In genomic region chr16:96472361-96472760, GRCm38 (mm10) we compare ENCODE assay signal across 10 mouse cellular contexts. TPM values are rescaled to one million over a fixed set of nuclear protein-coding genes. Genes with fewer than 3 reads are reported as not detected.
DNase-seq lines count a peak whose midpoint lies in the region; ATAC-seq and TF ChIP-seq lines count a peak whose summit lies in the region.
"Had no signal": no experiment of that assay in that cellular context is flagged by ENCODE, and none has a peak within 500 bp of the region (broad histone marks: within the 10 kb centered on the region; RNA-seq: fewer than 3 reads in every experiment).

No protein-coding gene starts in this region.

- no peaks in the 10 kb centered on the region for H3K4me1 ChIP-seq in embryonic facial prominence, embryonic 11.5 days (ENCODE audit: control insufficient read depth, insufficient read depth, low read length)
- H3K4me1 ChIP-seq in intestine, embryonic 16.5 days (ENCODE audit: control insufficient read depth, insufficient read depth, low read length): peaks cover 7% of the 10 kb centered on the region
- peaks cover 30% of the 10 kb centered on the region for H3K4me1 ChIP-seq in midbrain, embryonic 16.5 days (ENCODE audit: control insufficient read depth, insufficient read depth, low read length)

- peak overlapping the region; percentile 34 for H3K4me3 ChIP-seq in layer of hippocampus, adult 2 months
- H3K4me3 ChIP-seq in embryonic facial prominence, embryonic 11.5 days (ENCODE audit: low read depth, low read length): no peak overlapping the region
- H3K4me3 ChIP-seq in intestine, embryonic 16.5 days (ENCODE audit: low read length): no peak overlapping the region
- peak overlapping the region; percentile 5 for H3K4me3 ChIP-seq in midbrain, embryonic 16.5 days (ENCODE audit: low read depth, low read length)
- H3K4me3 ChIP-seq: embryonic facial prominence, embryonic 13.5 days; limb, embryonic 12.5 days had no signal

- no peaks in the 10 kb centered on the region for H3K27me3 ChIP-seq in embryonic facial prominence, embryonic 11.5 days (ENCODE audit: control insufficient read depth, insufficient read depth, low read length)
- H3K27me3 ChIP-seq in intestine, embryonic 16.5 days (replicated peaks; ENCODE audit: control insufficient read depth, insufficient read depth, low read length): no peaks in the 10 kb centered on the region
- no peaks in the 10 kb centered on the region for H3K27me3 ChIP-seq in midbrain, embryonic 16.5 days (ENCODE audit: control insufficient read depth, insufficient read depth, low read depth, low read length)
- H3K27me3 ChIP-seq: limb, embryonic 12.5 days had no signal

- ATAC-seq in embryonic facial prominence, embryonic 11.5 days (replicated peaks; ENCODE audit: insufficient number of reproducible peaks, low FRiP score, low TSS enrichment, low read depth): no peak
- ATAC-seq in intestine, embryonic 16.5 days: no peak
- ATAC-seq in midbrain, embryonic 16.5 days: no peak

- no peak overlapping the region for H3K4me2 ChIP-seq in embryonic facial prominence, embryonic 11.5 days (ENCODE audit: low read depth, low read length)
- 0 out of 2 replicates have a peak overlapping the region, but pooled peaks have one; percentile 3 for H3K4me2 ChIP-seq in intestine, embryonic 16.5 days (ENCODE audit: low read depth, low read length)
- H3K4me2 ChIP-seq in midbrain, embryonic 16.5 days (ENCODE audit: low read length): peak overlapping the region; percentile 40
- H3K4me2 ChIP-seq: embryonic facial prominence, embryonic 13.5 days; limb, embryonic 12.5 days had no signal

- no peaks in the 10 kb centered on the region for H3K36me3 ChIP-seq in embryonic facial prominence, embryonic 11.5 days (replicated peaks; ENCODE audit: control insufficient read depth, insufficient read depth, low read depth, low read length)
- H3K36me3 ChIP-seq in intestine, embryonic 16.5 days (ENCODE audit: control insufficient read depth, insufficient read depth, low read length): no peaks in the 10 kb centered on the region
- no peaks in the 10 kb centered on the region for H3K36me3 ChIP-seq in midbrain, embryonic 16.5 days (ENCODE audit: control insufficient read depth, insufficient read depth, low read length)
- H3K36me3 ChIP-seq: embryonic facial prominence, embryonic 13.5 days; limb, embryonic 12.5 days had no signal

- H3K27ac ChIP-seq in layer of hippocampus, adult 2 months: no peak overlapping the region
- H3K27ac ChIP-seq in embryonic facial prominence, embryonic 11.5 days (replicated peaks; ENCODE audit: low read depth, low read length): no peak overlapping the region
- H3K27ac ChIP-seq in intestine, embryonic 16.5 days (ENCODE audit: low read length): no peak overlapping the region
- peak overlapping the region; percentile 67 for H3K27ac ChIP-seq in midbrain, embryonic 16.5 days (ENCODE audit: low read length)
- H3K27ac ChIP-seq: embryonic facial prominence, embryonic 13.5 days; limb, embryonic 12.5 days had no signal

- DNase-seq in layer of hippocampus, adult 2 months (ENCODE audit: low spot score in 2 of 2): no peak
- no peak for DNase-seq in layer of hippocampus, postnatal 10 days (ENCODE audit: low spot score in 2 of 2)
- peak; percentile 11 for DNase-seq in embryonic facial prominence, embryonic 11.5 days (ENCODE audit: low spot score)
- no peak for DNase-seq in left cerebral cortex, postnatal 4 days
- DNase-seq in ovary, postnatal 14 days (ENCODE audit: low spot score): no peak

- intact Hi-C loops in left cerebral cortex, postnatal 4 days (cut with DNase I): no loop called here

- TF ChIP-seq CTCF in layer of hippocampus, adult 2 months (conservative IDR thresholded peaks at IDR 0.05): no peak

- H3K9me3 ChIP-seq in embryonic facial prominence, embryonic 11.5 days (replicated peaks; ENCODE audit: control insufficient read depth, low read length): no peaks in the 10 kb centered on the region
- H3K9me3 ChIP-seq in intestine, embryonic 16.5 days (ENCODE audit: control insufficient read depth, low read length): no peaks in the 10 kb centered on the region
- H3K9me3 ChIP-seq in midbrain, embryonic 16.5 days (replicated peaks; ENCODE audit: control insufficient read depth, low read length, poor library complexity, severe bottlenecking): no peaks in the 10 kb centered on the region
- H3K9me3 ChIP-seq: embryonic facial prominence, embryonic 13.5 days; limb, embryonic 12.5 days had no signal

- WGBS in embryonic facial prominence, embryonic 11.5 days: 27% methylated on average over 5 of the region's 5 CpGs
- 16% methylated on average over 5 of the region's 5 CpGs for WGBS in intestine, embryonic 16.5 days
- 16% methylated on average over 5 of the region's 5 CpGs for WGBS in midbrain, embryonic 16.5 days

- no peak overlapping the region for H3K9ac ChIP-seq in embryonic facial prominence, embryonic 11.5 days (replicated peaks; ENCODE audit: low read length)
- no peak overlapping the region for H3K9ac ChIP-seq in intestine, embryonic 16.5 days (ENCODE audit: low read depth, low read length)
- H3K9ac ChIP-seq in midbrain, embryonic 16.5 days (ENCODE audit: low read depth, low read length): peak overlapping the region; percentile 1; the same call in 1 of the 2 replicates
- H3K9ac ChIP-seq: embryonic facial prominence, embryonic 13.5 days; limb, embryonic 12.5 days had no signal

RNA-seq across cellular contexts. Expression of gene Pcp4, which starts 5.0 kb away (rescaled TPM):
- 100 to 1,000 TPM; 261 to 281 TPM for total RNA-seq in layer of hippocampus, adult 2 months (2021)
- 100 to 1,000 TPM; 249 to 272 TPM for total RNA-seq in layer of hippocampus, postnatal 10 days (2021)
- 23.0 and 34.3 TPM in 2 replicates for polyA plus RNA-seq in embryonic facial prominence, embryonic 11.5 days (2014; fragmentation: Nextera tagmentation; extraction: Ambion mirVana)
- 42.6 and 48.1 TPM in 2 replicates for polyA plus RNA-seq in intestine, embryonic 16.5 days (2015; fragmentation: Nextera tagmentation; extraction: Ambion mirVana)
- 435 and 514 TPM in 2 replicates for polyA plus RNA-seq in midbrain, embryonic 16.5 days (2015; fragmentation: Nextera tagmentation; extraction: Ambion mirVana)
- 100 to 1,000 TPM; 151 to 164 TPM for total RNA-seq in left cerebral cortex, postnatal 4 days (2021)

RNA-seq across cellular contexts. Expression of gene Itgb2l, which starts 28.9 kb away (rescaled TPM):
- not detected for total RNA-seq in layer of hippocampus, adult 2 months (2021)
- under 1 TPM in 1 of 2 experiments, not detected in 1; 0.25 TPM for total RNA-seq in layer of hippocampus, postnatal 10 days (2021)
- not detected in 2 replicates for polyA plus RNA-seq in embryonic facial prominence, embryonic 11.5 days (2014; fragmentation: Nextera tagmentation; extraction: Ambion mirVana)
- polyA plus RNA-seq in intestine, embryonic 16.5 days (2015; fragmentation: Nextera tagmentation; extraction: Ambion mirVana): 0.32 and 0.33 TPM in 2 replicates
- not detected in 2 replicates for polyA plus RNA-seq in midbrain, embryonic 16.5 days (2015; fragmentation: Nextera tagmentation; extraction: Ambion mirVana)
- not detected for total RNA-seq in left cerebral cortex, postnatal 4 days (2021)
- total RNA-seq: heart, postnatal 10 days had no signal
- polyA plus RNA-seq: embryonic facial prominence, embryonic 13.5 days had no signal

Comparison
In these comparisons a context has a peak if more than half of its experiments do, and no peak if none do; other contexts are left out.
1. H3K4me3 ChIP-seq: peak in layer of hippocampus, adult 2 months (single experiment) and midbrain, embryonic 16.5 days (single experiment); none in embryonic facial prominence, embryonic 11.5 days (single experiment) and intestine, embryonic 16.5 days (single experiment).